Mouse (Mus musculus) urinary bladder, postnatal 36 days (tissue): Measurements from ENCODE around the gene Tcf20.
"Not testable (repeated sequence)": the region's sequence is repeated elsewhere in the genome, so short reads cannot be mapped to it uniquely, and the experiment has no call there.

Source experiments
- DNase-seq, 2 experiments: peaks; one replicate each; pipeline ENCODE4 v3.0.0; 2022; ENCODE audit warnings: low spot score in 2 of 2, mixed read lengths in 1 of 2

The Tcf20 gene

DNA sequence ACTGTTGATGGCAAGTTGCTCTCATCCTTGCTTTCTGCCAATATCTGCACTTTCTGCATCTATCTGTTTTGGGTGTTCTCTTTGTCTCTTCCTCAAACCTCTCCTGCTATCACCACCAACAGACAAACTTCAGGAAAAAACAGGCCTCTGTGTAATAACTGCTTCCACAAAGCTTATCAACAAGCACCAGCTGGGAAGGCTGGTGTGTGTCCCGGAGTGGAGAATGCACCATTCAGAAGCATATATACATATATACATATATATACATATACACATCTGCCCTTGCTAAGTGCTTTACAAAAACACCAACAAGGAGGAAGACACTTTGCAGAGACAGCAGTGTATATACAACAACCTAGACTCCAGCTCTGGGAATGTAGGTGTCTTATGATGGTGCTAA lies 177.1 kb downstream of the Tcf20 start:
- no peak for DNase-seq

DNA sequence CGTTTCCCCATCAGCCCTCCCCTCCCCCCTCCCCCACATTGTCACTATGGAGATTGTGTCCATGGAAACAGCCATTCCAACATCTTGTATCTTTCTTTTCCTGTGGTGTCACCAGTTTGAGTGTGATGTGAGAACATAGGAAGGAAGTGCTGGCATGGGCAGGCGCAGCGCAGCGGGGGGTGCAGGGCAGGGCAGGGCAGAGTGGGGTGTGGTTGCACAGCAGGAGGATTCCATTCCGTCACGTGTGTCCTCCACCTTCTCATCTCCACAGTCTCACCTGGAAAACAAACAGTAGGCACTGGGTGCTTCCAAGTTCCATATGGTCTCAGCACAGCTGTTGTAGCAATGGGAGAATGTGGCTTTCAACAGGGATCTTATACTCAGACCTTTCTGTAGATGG lies 178.2 kb downstream of the Tcf20 start:
- no peak for DNase-seq

DNA sequence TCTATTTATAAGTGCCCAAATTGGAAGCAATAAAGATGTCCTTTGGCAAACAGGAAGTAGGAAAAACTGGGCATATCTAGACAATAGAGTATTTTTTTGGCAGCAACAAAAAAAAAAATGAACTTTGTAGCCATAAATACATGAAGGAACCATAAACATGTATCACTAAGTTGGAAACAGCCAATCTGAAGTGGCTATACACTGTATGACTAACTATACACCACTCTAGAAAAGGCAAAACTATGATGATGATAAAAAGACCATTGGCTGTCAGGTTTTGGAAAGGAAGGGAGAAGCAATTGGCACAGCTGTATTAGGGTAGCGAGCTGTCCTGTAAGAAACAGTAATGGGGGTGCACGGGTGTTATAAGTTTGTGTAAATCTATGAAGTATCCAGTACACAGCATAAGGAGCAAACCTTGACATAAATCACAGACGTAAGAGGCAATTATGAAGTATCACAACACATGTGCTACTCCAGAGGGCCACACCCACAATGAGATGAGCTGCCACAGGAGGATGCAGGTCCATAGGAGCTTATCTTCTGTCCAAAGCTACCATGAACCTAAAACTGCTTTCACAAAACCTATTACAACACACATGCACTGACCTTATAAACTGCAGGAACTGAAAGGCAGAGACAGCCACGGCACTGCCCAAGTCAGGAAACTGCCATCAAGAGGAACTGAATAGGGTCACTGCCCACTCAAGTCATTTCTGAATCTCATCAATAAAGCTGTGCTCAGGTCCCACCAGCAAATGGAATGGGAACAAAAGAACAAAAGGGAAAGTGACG lies 180.5 kb downstream of the Tcf20 start:
- no peak for DNase-seq

DNA sequence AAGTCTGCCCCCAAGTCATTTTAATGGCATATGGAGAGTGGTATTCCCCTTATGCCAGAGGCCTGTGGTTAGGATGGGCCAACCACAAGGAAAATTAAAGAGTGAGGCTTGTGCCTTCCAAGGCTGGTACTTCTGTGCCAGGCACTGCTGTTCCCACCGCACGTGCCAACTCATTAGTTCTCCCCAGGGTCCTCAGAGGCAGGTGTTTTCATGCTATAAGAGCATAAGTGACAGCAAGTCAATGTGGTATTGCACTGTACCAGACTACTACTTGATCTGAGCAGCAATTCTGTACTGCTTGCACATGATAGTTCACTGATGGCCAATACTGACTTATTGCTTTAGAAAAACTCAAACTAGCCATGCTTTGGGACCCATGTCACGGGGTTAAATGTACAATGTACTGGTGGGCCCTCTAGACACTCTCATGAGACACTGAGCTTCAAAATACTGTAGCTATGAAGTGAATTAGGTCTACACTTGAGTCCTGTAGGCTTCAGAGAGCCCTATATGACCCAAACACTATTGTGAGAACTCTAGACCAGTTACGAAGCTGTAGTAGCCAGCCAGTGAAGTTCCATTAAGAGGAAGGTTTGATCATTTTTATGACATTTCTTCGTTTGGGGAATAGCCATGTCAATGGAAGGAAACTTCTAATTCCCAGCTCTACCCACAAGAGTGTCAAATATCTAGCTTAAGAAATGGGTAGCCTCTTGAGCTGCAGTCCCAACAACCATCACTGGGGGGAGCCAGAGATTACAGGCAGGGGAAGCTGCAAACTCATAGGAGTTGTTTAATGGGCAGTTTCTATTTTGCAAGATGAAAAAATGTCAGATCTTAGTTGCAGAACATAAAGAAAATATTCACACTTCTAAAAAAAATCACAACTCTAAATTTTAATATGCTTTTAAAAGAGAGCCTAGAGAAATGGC lies 182.7 kb downstream of the Tcf20 start:
- peak; percentile 74 to 75 for DNase-seq

DNA sequence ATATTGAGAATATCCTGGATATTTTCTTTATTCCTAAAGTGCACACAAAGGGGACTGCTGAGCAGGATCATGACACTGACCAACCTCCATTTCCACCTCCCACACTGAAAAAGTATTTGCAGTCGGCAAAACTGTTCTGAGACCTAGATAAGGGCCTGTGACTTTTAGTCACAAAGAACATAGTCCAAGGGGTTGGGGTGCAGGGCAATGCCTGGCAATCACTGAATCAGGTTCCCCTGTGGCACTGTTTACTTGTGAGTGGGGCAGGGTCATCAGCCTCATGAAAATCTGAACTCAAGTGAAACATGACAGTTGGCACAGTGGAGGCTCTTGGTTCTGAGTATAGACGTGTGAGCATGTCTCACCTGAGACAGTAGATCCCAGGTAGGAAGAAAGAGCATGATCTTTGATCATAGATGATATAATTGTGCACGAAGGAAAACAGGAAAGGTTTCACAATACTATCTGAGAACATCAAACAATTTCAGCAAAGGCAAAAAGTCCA lies 191.7 kb downstream of the Tcf20 start:
- DNase-seq = no peak

DNA sequence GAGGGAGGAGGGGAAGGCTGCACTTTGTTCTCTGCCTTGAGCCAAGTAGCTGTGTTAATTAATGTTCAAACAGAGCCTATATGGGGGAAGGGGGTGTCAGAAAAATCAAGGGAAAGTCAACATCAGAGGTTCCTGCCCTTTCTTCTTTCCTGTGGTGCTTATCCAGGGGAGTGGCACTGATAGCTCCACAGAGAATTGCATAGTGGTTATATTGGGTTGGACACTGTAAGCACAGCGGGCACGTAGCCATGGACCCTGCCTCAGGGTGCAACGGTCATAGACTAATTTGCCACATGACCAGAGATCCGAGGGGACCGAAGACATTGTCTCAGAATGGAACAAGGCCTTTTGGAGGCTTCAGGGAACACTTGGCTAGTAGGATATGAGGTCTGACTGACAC lies 193.4 kb downstream of the Tcf20 start, which contains the start of gene Cyp2d26:
Gene Cyp2d26, minus strand, starts transcription at position 18 of the 400 bp plus-strand sequence.
- no peak for DNase-seq

DNA sequence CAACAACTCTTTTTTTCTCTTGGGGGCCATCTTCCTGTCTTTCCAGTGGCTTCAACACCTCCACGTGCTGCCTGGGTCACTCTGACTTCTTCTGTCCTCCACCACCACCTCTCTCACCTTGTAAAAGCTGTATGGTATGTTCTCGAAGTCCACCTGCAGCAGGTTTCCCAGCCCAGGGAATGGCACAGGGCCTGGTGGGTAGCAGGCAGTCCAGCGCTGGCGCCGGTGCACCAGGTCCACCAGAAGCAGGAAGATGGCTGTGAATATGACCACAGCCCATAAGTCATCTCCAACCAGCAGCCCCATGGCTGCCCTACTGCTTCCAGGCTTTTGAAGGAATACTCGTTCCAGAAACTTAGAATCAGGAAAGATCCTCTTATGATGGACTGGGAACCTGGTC lies 193.8 kb downstream of the Tcf20 start:
- no peak for DNase-seq

DNA sequence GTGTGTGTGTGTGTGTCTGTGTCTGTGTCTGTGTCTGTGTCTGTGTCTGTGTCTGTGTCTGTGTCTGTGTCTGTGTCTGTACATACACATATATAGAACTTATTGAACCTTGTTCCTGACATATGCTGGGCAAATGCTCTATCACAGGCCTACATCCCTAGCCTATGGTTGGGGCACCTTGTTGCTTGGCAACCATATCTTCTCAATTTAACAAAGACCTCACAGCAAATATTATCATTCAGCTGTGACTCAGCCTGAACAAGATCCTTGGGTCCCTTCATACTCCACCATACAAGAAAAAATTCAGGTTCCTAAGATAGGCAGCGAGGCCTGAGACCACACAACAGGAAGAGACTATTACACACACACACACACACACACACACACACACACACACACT lies 194.2 kb downstream of the Tcf20 start:
- no peak for DNase-seq

DNA sequence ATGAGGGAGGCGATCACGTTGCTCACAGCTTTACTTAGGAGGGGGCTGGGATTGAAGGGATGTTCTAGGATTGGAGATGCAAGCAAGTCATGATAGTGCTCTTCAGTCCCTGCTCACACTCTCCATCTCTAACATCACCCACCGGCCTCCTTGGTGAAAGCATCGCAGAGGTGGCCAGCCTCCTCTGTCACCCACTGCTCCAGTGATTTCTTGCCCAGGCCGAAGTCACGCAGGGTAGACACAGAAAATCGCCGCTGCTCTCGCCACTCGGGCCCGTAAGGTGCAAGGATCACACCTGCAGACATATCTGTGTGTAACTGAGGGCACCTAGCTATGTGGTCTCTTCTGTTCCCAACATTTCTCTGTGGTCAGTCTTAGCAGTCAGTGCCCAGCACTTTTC lies 195.1 kb downstream of the Tcf20 start:
- no peak for DNase-seq

DNA sequence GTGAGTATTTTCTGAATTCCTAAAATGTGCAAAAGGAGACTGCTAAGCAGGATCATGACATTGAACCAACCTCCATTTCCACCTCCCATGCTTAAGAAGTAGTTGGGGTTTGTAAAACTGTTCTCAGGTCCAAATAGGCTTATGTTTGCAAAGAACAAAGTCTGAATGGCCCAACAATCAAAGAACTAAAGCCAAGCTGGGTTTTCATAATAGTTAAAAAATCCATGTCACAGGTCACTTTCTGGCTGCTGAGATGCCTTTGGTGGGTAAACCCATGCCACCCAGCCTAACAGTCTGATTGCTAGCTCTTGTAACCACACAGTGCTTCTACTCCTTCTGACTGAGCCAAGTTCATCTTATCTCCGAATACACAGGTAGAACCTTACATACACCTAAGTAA lies 203.1 kb downstream of the Tcf20 start:
- DNase-seq = no peak

DNA sequence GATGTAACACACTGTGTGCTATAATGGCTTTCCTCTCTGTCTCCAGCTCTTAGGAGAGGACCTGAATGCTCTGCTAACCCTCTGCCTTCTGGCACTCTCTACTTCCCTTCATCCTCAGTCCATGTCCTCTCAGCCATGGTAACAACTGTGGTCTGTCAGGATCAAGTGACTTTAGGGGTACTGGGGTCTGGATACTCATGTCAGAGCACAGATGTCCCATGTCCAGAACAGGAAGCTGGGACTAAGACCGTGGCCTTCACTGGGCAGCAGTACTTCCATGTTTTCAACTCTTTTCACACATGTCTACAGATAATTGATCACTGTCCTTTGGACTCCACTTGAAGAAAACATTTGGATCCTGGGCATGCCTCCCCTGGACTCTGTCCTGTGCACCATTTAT lies 203.9 kb downstream of the Tcf20 start:
- DNase-seq = no peak

DNA sequence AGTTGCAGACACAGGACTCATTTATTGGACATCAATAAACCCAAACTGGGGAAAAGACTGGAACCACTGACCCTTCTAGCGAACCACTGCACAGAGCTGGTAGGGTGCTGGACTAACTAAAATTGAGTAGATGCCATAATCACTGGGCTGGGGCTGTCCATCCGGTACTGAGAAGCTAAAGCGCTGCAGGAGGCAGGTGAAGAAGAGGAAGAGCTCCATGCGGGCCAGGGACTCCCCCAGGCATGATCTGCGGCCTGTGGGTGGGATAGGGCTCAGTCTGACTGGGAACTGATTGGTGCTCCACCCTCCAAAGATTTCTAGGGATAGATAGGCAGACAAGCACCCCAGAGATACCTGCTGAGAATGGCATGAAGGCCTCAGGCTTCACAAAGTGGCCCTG lies 209.8 kb downstream of the Tcf20 start:
- not testable (repeated sequence) for DNase-seq

DNA sequence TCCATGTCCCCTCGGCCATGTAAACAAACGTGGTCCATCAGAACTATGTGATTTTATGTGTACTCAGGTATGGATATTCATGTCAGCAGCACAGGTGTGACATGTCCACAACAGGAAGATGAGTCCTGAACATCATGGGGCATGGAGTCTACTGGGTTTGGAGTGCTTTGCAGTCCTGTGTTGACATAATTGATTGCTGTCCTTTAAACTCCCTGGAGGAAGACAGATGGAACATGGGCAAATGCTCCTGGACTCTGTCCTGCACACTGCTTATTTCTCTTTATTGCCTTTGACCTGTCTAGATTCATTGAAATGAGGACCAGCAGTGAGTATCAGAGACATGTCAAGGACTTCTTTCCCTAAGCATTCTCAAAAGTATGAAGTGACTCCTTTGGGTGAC lies 221.7 kb downstream of the Tcf20 start:
- DNase-seq = no peak

DNA sequence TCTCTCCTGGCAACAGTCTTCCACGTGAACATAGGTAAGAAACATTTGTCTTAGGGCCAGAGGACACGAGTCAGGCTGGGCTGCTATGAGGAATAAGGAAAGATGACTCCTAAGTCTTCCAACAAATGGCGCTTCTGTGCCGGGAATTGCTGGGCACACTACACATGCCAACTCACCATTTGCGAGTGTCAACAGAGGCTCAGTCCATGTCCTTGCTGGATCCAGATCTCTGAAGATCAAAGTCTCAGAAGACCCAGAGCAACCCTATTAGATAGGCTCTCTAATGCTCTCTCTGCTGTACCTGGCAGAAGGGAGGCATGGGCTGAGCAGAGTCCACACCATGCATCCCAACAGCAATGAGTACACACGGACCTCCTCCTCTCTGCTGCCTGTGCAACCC lies 222.8 kb downstream of the Tcf20 start:
- DNase-seq = no peak

DNA sequence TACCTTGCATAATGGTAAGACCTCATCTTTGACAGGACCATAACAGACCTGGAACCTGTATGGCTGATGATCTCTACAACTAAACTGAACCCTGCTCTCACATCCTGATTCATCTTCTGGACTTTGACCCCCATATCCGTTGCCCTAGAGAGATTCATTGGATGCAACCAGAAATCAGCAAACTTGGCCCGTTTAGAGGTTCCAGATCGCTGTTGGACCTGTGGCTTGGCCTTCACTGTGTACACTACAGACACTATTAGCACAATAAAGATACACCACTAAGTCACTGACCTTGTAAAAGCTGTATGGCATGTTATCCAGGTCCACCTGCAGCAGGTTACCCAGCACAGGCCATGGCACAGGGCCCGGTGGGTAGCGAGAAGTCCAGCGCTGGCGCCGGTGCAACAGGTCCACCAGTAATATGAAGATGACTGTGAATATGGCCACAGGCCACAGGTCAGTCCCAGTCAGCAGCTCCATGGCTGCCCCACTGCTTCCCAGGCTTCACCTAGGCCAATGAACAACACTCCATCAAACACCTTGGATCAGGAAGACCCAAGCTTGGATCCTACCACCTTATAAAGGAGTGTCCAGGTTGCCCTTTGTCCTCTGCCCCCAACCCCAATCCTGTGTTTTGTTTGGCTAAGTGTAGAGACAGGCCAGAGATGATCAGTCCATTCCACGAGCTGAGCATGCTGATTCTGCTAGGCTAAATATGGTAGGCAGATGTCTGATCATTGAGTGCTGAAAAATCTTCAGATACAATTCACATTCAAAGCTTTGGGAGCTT lies 223.8 kb downstream of the Tcf20 start, which contains the start of gene Cyp2d40:
Gene Cyp2d40, minus strand, starts transcription at position 553 of the 790 bp plus-strand sequence.
- no peak for DNase-seq
